Mouse (Mus musculus): ENCODE results near the gene Trim9.

DNA sequence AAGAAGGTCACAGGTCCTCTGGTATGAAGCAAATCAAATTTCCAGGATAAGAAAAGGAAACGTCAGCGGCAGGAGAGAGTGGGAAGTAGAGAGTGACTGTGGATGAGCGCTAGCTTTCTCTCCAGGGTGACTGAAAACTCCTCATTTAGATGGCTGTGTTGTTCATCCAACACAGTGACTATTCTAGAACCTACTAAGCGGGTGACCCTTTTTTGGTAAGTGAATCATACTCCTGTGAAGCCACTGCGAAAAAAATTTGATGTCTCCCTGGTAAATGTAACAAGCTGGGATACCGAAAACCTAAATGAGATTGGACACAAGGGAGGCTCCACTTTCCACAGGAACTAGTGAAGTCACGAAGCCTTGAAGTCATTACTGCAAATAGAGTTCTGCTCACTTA lies 39.5 kb downstream of the Trim9 start:
- no peak for TF ChIP-seq CTCF (conservative IDR thresholded peaks at IDR 0.05; ENCODE audit: low read length)
- no peak for TF ChIP-seq POU5F1 (IDR thresholded peaks at IDR 0.05; ENCODE audit: borderline replicate concordance, low read length)
- TF ChIP-seq NANOG (IDR thresholded peaks at IDR 0.05; ENCODE audit: borderline replicate concordance, low read length) = no peak
